Mouse (Mus musculus) CH12.LX (cell line): ENCODE measurements around the gene Lrrc63. TPM values are rescaled to one million over a fixed set of nuclear protein-coding genes. Genes with fewer than 3 reads are reported as not detected.
A peak's percentile ranks its signal among the peaks of the same experiment; 100 is the strongest.

Experiments used
- DNase-seq: peaks from one replicate; pipeline ENCODE4 v3.0.0-alpha.2; 2013; ENCODE audit errors: extremely low read depth
- H3K27ac ChIP-seq: 2 replicates; pipeline ENCODE4 v1.5.1; 2012; ENCODE audit warnings: low read depth, mild to moderate bottlenecking, control low read depth, moderate library complexity; ENCODE audit not compliant: insufficient read depth
- H3K27me3 ChIP-seq: replicated peaks from 2 replicates; pipeline ENCODE3; 2012; ENCODE audit warnings: inconsistent platforms
- H3K36me3 ChIP-seq, 2 experiments: replicated peaks in 1 of 2; 2 replicates each; pipeline versions ENCODE3 to v1.6.1; 2012; ENCODE audit warnings: inconsistent platforms in 1 of 2, low read length in 1 of 2, mild to moderate bottlenecking in 1 of 2, mixed read lengths in 1 of 2, moderate library complexity in 1 of 2; ENCODE audit not compliant: control insufficient read depth in 1 of 2, insufficient read depth in 1 of 2
- H3K4me1 ChIP-seq, 2 experiments: 2 replicates each; pipeline ENCODE4 v1.6.1; 2012; ENCODE audit warnings: inconsistent platforms in 1 of 2, moderate library complexity in 1 of 2; ENCODE audit not compliant: insufficient read depth in 2 of 2, control insufficient read depth in 1 of 2
- H3K4me2 ChIP-seq: 2 replicates; pipeline ENCODE4 v1.6.1; 2012; ENCODE audit warnings: low read depth, mild to moderate bottlenecking, control low read depth; ENCODE audit not compliant: poor library complexity, insufficient read depth, severe bottlenecking
- H3K4me3 ChIP-seq, 3 experiments: fragments of 150-350 bp in 1 of 3; sonication (generic) in 1 of 3; replicated peaks in 1 of 3; 2 replicates each; pipeline versions ENCODE3 to v1.5.1; 2011 to 2012; ENCODE audit warnings: low read depth in 2 of 3, low read length in 2 of 3, mild to moderate bottlenecking in 2 of 3, moderate library complexity in 2 of 3, control low read depth in 1 of 3, improper control_type of control experiment in 1 of 3, inconsistent platforms in 1 of 3, mixed read lengths in 1 of 3; ENCODE audit not compliant: poor library complexity in 1 of 3
- H3K79me2 ChIP-seq: replicated peaks from 2 replicates; pipeline ENCODE4 v1.6.1; 2012; ENCODE audit warnings: mild to moderate bottlenecking, moderate library complexity; ENCODE audit not compliant: control insufficient read depth, poor library complexity, insufficient read depth, severe bottlenecking; ENCODE audit errors: extremely low read depth
- H3K9ac ChIP-seq: 2 replicates; pipeline ENCODE4 v1.6.1; 2012; ENCODE audit warnings: low read depth, mild to moderate bottlenecking, control low read depth, moderate library complexity; ENCODE audit not compliant: insufficient read depth
- H3K9me3 ChIP-seq: replicated peaks from 2 replicates; pipeline ENCODE3; 2012; ENCODE audit warnings: low read length, inconsistent platforms, mixed read lengths
- BHLHE40 ChIP-seq: IDR thresholded peaks from 2 replicates; pipeline ENCODE4 v1.6.1; 2011; ENCODE audit warnings: mild to moderate bottlenecking, low read depth, low read length, improper control_type of control experiment
- CHD1 ChIP-seq: IDR thresholded peaks from 2 replicates; pipeline ENCODE4 v1.6.1; 2012; ENCODE audit warnings: low read depth, low read length, improper control_type of control experiment, inconsistent platforms
- EP300 ChIP-seq: IDR thresholded peaks from 2 replicates; pipeline ENCODE4 v1.6.1; 2011; ENCODE audit warnings: low read length, improper control_type of control experiment
- ETS1 ChIP-seq: conservative IDR thresholded peaks from 2 replicates; pipeline ENCODE4 v1.6.1; 2012; ENCODE audit warnings: low read depth, mild to moderate bottlenecking, inconsistent platforms, low read length, improper control_type of control experiment, moderate library complexity
- JUND ChIP-seq: conservative IDR thresholded peaks from 2 replicates; pipeline ENCODE4 v1.6.1; 2011; ENCODE audit warnings: low read depth, low read length, improper control_type of control experiment
- KAT2A ChIP-seq: IDR thresholded peaks from 2 replicates; pipeline ENCODE4 v1.6.1; 2012; ENCODE audit warnings: low read length, improper control_type of control experiment, inconsistent platforms; ENCODE audit not compliant: insufficient replicate concordance
- MAFK ChIP-seq: IDR thresholded peaks from 2 replicates; pipeline ENCODE4 v1.6.1; 2011; ENCODE audit warnings: low read length, improper control_type of control experiment; ENCODE audit not compliant: insufficient replicate concordance
- NELFE ChIP-seq: IDR thresholded peaks from 2 replicates; pipeline ENCODE4 v1.6.1; 2011; ENCODE audit warnings: low read depth, low read length, improper control_type of control experiment
- NRF1 ChIP-seq: IDR thresholded peaks from 2 replicates; pipeline ENCODE4 v1.6.1; 2014; ENCODE audit warnings: low read depth, mild to moderate bottlenecking, inconsistent platforms, low read length, improper control_type of control experiment, moderate library complexity
- PAX5 ChIP-seq: IDR thresholded peaks from 2 replicates; pipeline ENCODE4 v1.6.1; 2012; ENCODE audit warnings: low read length, inconsistent platforms, mixed read lengths
- SMC3 ChIP-seq: IDR thresholded peaks from 2 replicates; pipeline ENCODE4 v1.6.1; 2011; ENCODE audit warnings: low read depth, low read length, improper control_type of control experiment
- TBP ChIP-seq: conservative IDR thresholded peaks from 2 replicates; pipeline ENCODE4 v1.6.1; 2011; ENCODE audit warnings: low read depth, low read length, improper control_type of control experiment
- TCF12 ChIP-seq: IDR thresholded peaks from 2 replicates; pipeline ENCODE4 v1.6.1; 2014; ENCODE audit warnings: low read depth, mild to moderate bottlenecking, inconsistent platforms, low read length, improper control_type of control experiment
- UBTF ChIP-seq: IDR thresholded peaks from 2 replicates; pipeline ENCODE4 v1.6.1; 2012; ENCODE audit warnings: low read depth, mild to moderate bottlenecking, inconsistent platforms, low read length, improper control_type of control experiment, moderate library complexity
- USF1 ChIP-seq: IDR thresholded peaks from 2 replicates; pipeline ENCODE4 v1.6.1; 2014; ENCODE audit warnings: low read depth, mild to moderate bottlenecking, inconsistent platforms, low read length, improper control_type of control experiment
- USF2 ChIP-seq: conservative IDR thresholded peaks from 2 replicates; pipeline ENCODE4 v1.6.1; 2011; ENCODE audit warnings: low read depth, low read length, improper control_type of control experiment
- ZNF384 ChIP-seq: IDR thresholded peaks from 2 replicates; pipeline ENCODE4 v1.6.1; 2012; ENCODE audit warnings: low read depth, low read length, improper control_type of control experiment, inconsistent platforms
- dilution Hi-C: fragments of 300-500 bp; cut with MboI; formaldehyde crosslinking; loops from 2 replicates; pipeline ENCODE4 v1.14.3; 2020; ENCODE audit warnings: low sequenced_read_pairs; ENCODE audit not compliant: extremely low pct_unique_long_range_greater_than_20kb, extremely low pct_ligation_motif_present
- in situ Hi-C: fragments of 300-500 bp; cut with MboI; formaldehyde crosslinking; loops from 3 replicates; pipeline ENCODE4 v1.14.3; 2019; ENCODE audit warnings: low sequenced_read_pairs, low pct_ligation_motif_present, low pct_unique_long_range_greater_than_20kb, mixed read lengths
- polyA plus RNA-seq: library from polyadenylated mRNA; unstranded; fragments of >175 nt; gene quantifications from 2 replicates; pipeline ENCODE4 v1.2.1, GENCODE M21; 2012; ENCODE audit warnings: low read depth; ENCODE audit not compliant: insufficient read length
- total RNA-seq, 2 experiments: library from RNA; depleted of rRNA; stranded (reverse); fragments of 300-350 nt in 1 of 2; fragments of >200 nt in 1 of 2; gene quantifications; 2 replicates each; pipeline ENCODE4 v1.2.3; 2012 to 2014

Gene Lrrc63
- total and polyA plus RNA-seq, 3 experiments: not detected

- Histone ChIP-seq H3K36me3 (no peaks in the 10 kb centered on the region), H3K27ac (no peak overlapping the region), H3K9me3 (no peaks in the 10 kb centered on the region), H3K4me3 (peak overlapping the region; percentile 43 to 67 (median 60)), H3K4me2 (peak overlapping the region; percentile 80)
- dilution Hi-C loops: no loop called here
- TF ChIP-seq EP300: 0 out of 2 replicates have a peak, but pooled peaks have one; percentile 8
- TF ChIP-seq ZNF384: no peak
- no peak for TF ChIP-seq MAFK
- TF ChIP-seq CHD1: peak; percentile 81; the same call in 1 of the 2 replicates
- TF ChIP-seq, all 38 proteins: peak for 2
- in situ Hi-C loops: no loop called here
- H3K79me2 ChIP-seq: no peaks in the 10 kb centered on the region
- peaks cover 0 to 17% of the 10 kb centered on the region in 2 experiments; a peak in 2 of 4 replicates for H3K4me1 ChIP-seq
- H3K27me3 ChIP-seq: peaks cover 4% of the 10 kb centered on the region
- peak overlapping the region; percentile 26 for H3K9ac ChIP-seq
- peak; percentile 26 for DNase-seq
These were observed 749 bp upstream of the Lrrc63 start for GRCm38 (mm10) chr14:75131324-75131935.

GRCm38 (mm10) chr14:75121658-75122057 lies 9.0 kb downstream of the Lrrc63 start:
- no peaks in the 10 kb centered on the region for H3K9me3 ChIP-seq
- dilution Hi-C loops: no loop called here
- TF ChIP-seq PAX5: no peak
- no peak for TF ChIP-seq UBTF
- no peak for TF ChIP-seq BHLHE40
- TF ChIP-seq NRF1: no peak
- no peak for TF ChIP-seq SMC3
- no peak for TF ChIP-seq USF2
- TF ChIP-seq ETS1: no peak
- TF ChIP-seq TCF12: no peak
- TF ChIP-seq, all 38 proteins: peak for 0
- no peaks in the 10 kb centered on the region for H3K79me2 ChIP-seq
- H3K4me1 ChIP-seq: peaks cover 0 to 3% of the 10 kb centered on the region in 2 experiments; a peak in 2 of 4 replicates
- H3K9ac ChIP-seq: no peak overlapping the region
- no peaks in the 10 kb centered on the region for H3K36me3 ChIP-seq
- DNase-seq: no peak
- H3K4me2 ChIP-seq: no peak overlapping the region
- in situ Hi-C loops: no loop called here
- H3K27me3 ChIP-seq: no peaks in the 10 kb centered on the region
- H3K27ac ChIP-seq: no peak overlapping the region
- no peak overlapping the region for H3K4me3 ChIP-seq

- Histone ChIP-seq H3K27ac (no peak overlapping the region), H3K79me2 (no peaks in the 10 kb centered on the region), H3K4me1 (peaks cover 3 to 5% of the 10 kb centered on the region in 2 experiments; a peak in 3 of 4 replicates), H3K27me3 (no peaks in the 10 kb centered on the region), H3K9me3 (no peaks in the 10 kb centered on the region), H3K4me2 (no peak overlapping the region), H3K9ac (no peak overlapping the region), H3K4me3 (no peak overlapping the region)
- DNase-seq: no peak
- in situ Hi-C loops: no loop called here
- dilution Hi-C loops: no loop called here
- TF ChIP-seq USF1 (no peak), TBP (no peak), JUND (no peak), NELFE (no peak), NRF1 (no peak), USF2 (no peak), TCF12 (no peak), KAT2A (no peak)
- TF ChIP-seq, all 38 proteins: peak for 0
- H3K36me3 ChIP-seq: no peaks in the 10 kb centered on the region
These were observed 27.7 kb downstream of the Lrrc63 start for GRCm38 (mm10) chr14:75102956-75103355.
